21 mouse cellular contexts compared by ENCODE assay signal in the genomic region with DNA sequence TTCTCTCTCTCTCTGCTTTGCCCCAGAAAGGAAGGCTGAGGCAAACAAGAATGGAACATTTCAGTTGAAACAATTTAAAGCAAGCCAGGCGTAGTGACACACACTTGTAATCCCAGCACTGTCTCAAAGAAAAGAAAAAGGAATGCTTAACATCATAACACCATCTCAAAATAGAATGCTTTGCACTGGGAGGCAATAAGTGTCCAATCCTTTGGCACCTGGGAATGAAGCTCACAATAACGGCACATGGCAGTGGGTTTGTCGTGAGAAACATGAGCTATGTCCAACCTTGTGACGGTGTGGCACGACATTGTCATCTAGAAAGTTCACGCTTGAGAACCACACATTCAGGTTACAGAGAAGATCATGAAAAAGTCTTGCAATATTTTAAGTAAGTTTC.
DNase-seq lines count a peak whose midpoint lies in the region; ATAC-seq and TF ChIP-seq lines count a peak whose summit lies in the region.
"Had no signal": no experiment of that assay in that cellular context is flagged by ENCODE, and none has a peak within 500 bp of the region (broad histone marks: within the 10 kb centered on the region; RNA-seq: fewer than 3 reads in every experiment).

No protein-coding gene starts in this region.

- no peaks in the 10 kb centered on the region for H3K27me3 ChIP-seq in forebrain, embryonic 13.5 days
- no peaks in the 10 kb centered on the region for H3K27me3 ChIP-seq in forebrain, embryonic 12.5 days
- H3K27me3 ChIP-seq in heart, embryonic 14.5 days (ENCODE audit: control insufficient read depth, insufficient read depth, low read length): no peaks in the 10 kb centered on the region
- H3K27me3 ChIP-seq: embryonic facial prominence, embryonic 13.5 days; lung, embryonic 15.5 days had no signal

- TF ChIP-seq CTCF in left cerebral cortex, adult 2 months (IDR thresholded peaks at IDR 0.05): no peak

- ATAC-seq in forebrain, embryonic 13.5 days: no peak
- no peak for ATAC-seq in forebrain, embryonic 12.5 days (ENCODE audit: low FRiP score)
- ATAC-seq in heart, embryonic 14.5 days (ENCODE audit: insufficient number of reproducible peaks, insufficient read depth, low FRiP score, low read depth): no peak
- ATAC-seq: activated CD4-positive, CD25-positive, alpha-beta regulatory T cell, adult 4 months had no signal

- intact Hi-C loops in heart, postnatal 14 days (cut with DNase I): no loop called here
- intact Hi-C loops in left cerebral cortex, adult 2 months (cut with DNase I): no loop called here
- intact Hi-C loops in left cerebral cortex, postnatal 14 days (cut with DNase I): no loop called here

- no peak overlapping the region for H3K4me3 ChIP-seq in forebrain, embryonic 13.5 days
- H3K4me3 ChIP-seq in forebrain, embryonic 12.5 days (replicated peaks): no peak overlapping the region
- H3K4me3 ChIP-seq in heart, embryonic 14.5 days (ENCODE audit: control insufficient read depth in 1 of 2, insufficient read depth in 1 of 2, low read depth in 1 of 2, low read length in 2 of 2): no peak overlapping the region
- no peak overlapping the region for H3K4me3 ChIP-seq in left cerebral cortex, adult 2 months
- H3K4me3 ChIP-seq: embryonic facial prominence, embryonic 13.5 days; lung, embryonic 15.5 days had no signal

- H3K4me1 ChIP-seq in forebrain, embryonic 13.5 days: peaks cover 38% of the 10 kb centered on the region
- H3K4me1 ChIP-seq in forebrain, embryonic 12.5 days: peaks cover 35% of the 10 kb centered on the region
- H3K4me1 ChIP-seq in heart, embryonic 14.5 days (ENCODE audit: control insufficient read depth in 2 of 2, insufficient read depth in 2 of 2, low read length in 2 of 2): peaks cover 0 to 3% of the 10 kb centered on the region in 2 experiments; a peak in 1 of 4 replicates
- H3K4me1 ChIP-seq: lung, embryonic 15.5 days had no signal

- H3K9me3 ChIP-seq in forebrain, embryonic 13.5 days (replicated peaks): no peaks in the 10 kb centered on the region
- H3K9me3 ChIP-seq in forebrain, embryonic 12.5 days: no peaks in the 10 kb centered on the region
- H3K9me3 ChIP-seq in heart, embryonic 14.5 days (ENCODE audit: control insufficient read depth, low read length): no peaks in the 10 kb centered on the region
- H3K9me3 ChIP-seq: embryonic facial prominence, embryonic 13.5 days; lung, embryonic 15.5 days had no signal

- 81% methylated on average over 6 of the region's 6 CpGs for WGBS in forebrain, embryonic 13.5 days
- 75% methylated on average over 6 of the region's 6 CpGs for WGBS in forebrain, embryonic 12.5 days
- WGBS in heart, embryonic 14.5 days: 67% methylated on average over 6 of the region's 6 CpGs

- H3K9ac ChIP-seq in forebrain, embryonic 13.5 days: no peak overlapping the region
- no peak overlapping the region for H3K9ac ChIP-seq in forebrain, embryonic 12.5 days
- H3K9ac ChIP-seq in heart, embryonic 14.5 days (ENCODE audit: low read length): no peak overlapping the region
- H3K9ac ChIP-seq: embryonic facial prominence, embryonic 13.5 days; liver, embryonic 14.5 days; lung, embryonic 15.5 days had no signal

- H3K36me3 ChIP-seq in forebrain, embryonic 13.5 days (ENCODE audit: poor library complexity, severe bottlenecking): peaks cover 8% of the 10 kb centered on the region; the same call in 1 of the 2 replicates
- no peaks in the 10 kb centered on the region for H3K36me3 ChIP-seq in forebrain, embryonic 12.5 days (replicated peaks)
- no peaks in the 10 kb centered on the region for H3K36me3 ChIP-seq in heart, embryonic 14.5 days (ENCODE audit: control insufficient read depth, insufficient read depth, low read length)
- H3K36me3 ChIP-seq: embryonic facial prominence, embryonic 13.5 days; G1E; lung, embryonic 15.5 days had no signal

- no peak for DNase-seq in heart, postnatal 14 days
- DNase-seq in left cerebral cortex, adult 2 months (ENCODE audit: extremely low spot score in 1 of 2, low spot score in 2 of 2): no peak
- DNase-seq in left cerebral cortex, postnatal 14 days (ENCODE audit: low spot score in 2 of 2): no peak
- DNase-seq in brain, adult 2 months (ENCODE audit: low read depth, low spot score): peak; percentile 64
- DNase-seq in kidney, postnatal 36 days: no peak
- DNase-seq: adrenal gland, postnatal 10 days; cerebellum, adult 9-11 months; gastrocnemius, postnatal 36 days; kidney, adult 8-10 months; kidney, postnatal 14 days; layer of hippocampus, adult 9-11 months; lung, postnatal 4 days; right cerebral cortex, postnatal 4 days had no signal

- peak overlapping the region; percentile 74; the same call in 1 of the 2 replicates for H3K27ac ChIP-seq in forebrain, embryonic 13.5 days
- no peak overlapping the region for H3K27ac ChIP-seq in forebrain, embryonic 12.5 days
- H3K27ac ChIP-seq in heart, embryonic 14.5 days (replicated peaks in 1 of 2; ENCODE audit: control insufficient read depth in 1 of 2, insufficient read depth in 1 of 2, low read depth in 2 of 2, low read length in 2 of 2): no peak overlapping the region
- peak overlapping the region; percentile 84 for H3K27ac ChIP-seq in left cerebral cortex, adult 2 months
- H3K27ac ChIP-seq: embryonic facial prominence, embryonic 13.5 days; liver, embryonic 14.5 days; lung, embryonic 15.5 days had no signal

- no peak overlapping the region for H3K4me2 ChIP-seq in forebrain, embryonic 13.5 days
- no peak overlapping the region for H3K4me2 ChIP-seq in forebrain, embryonic 12.5 days
- H3K4me2 ChIP-seq in heart, embryonic 14.5 days (ENCODE audit: low read length): peak overlapping the region; percentile 51
- H3K4me2 ChIP-seq: lung, embryonic 15.5 days had no signal

Comparison
In these comparisons a context has a peak if more than half of its experiments do, and no peak if none do; other contexts are left out.
1. H3K27ac ChIP-seq: peak in forebrain, embryonic 13.5 days (single experiment) and left cerebral cortex, adult 2 months (single experiment); none in forebrain, embryonic 12.5 days (single experiment) and heart, embryonic 14.5 days (0 of 2).